Mouse (Mus musculus): ENCODE measurements at regions not wholly inside any gene's neighbourhood (a gene's known extent, or its start where the extent isn't known, plus 50 kb on each side); places are given as distances from the start of the nearest gene placed in this dataset.

- no peak for DNase-seq (ENCODE audit: low spot score)
These were observed 52.0 kb upstream of the Mgat5 start for GRCm38 (mm10) chr1:127152840-127153239.

GRCm38 (mm10) chr1:127135521-127135920, 69.3 kb upstream of the Mgat5 start:
- DNase-seq (ENCODE audit: low spot score) = no peak

GRCm38 (mm10) chr1:127131871-127132270, 72.9 kb upstream of the Mgat5 start:
- no peak for DNase-seq (ENCODE audit: low spot score)

- DNase-seq (ENCODE audit: low spot score) = no peak
These were observed 80.0 kb upstream of the Mgat5 start for GRCm38 (mm10) chr1:127124862-127125261.

- DNase-seq (ENCODE audit: low spot score) = no peak
These were observed 86.8 kb upstream of the Mgat5 start for GRCm38 (mm10) chr1:127118019-127118418.

- DNase-seq (ENCODE audit: low spot score) = no peak
These were observed 97.3 kb upstream of the Mgat5 start for GRCm38 (mm10) chr1:127107485-127107884.

- DNase-seq (ENCODE audit: low spot score) = no peak
These were observed 99.0 kb upstream of the Mgat5 start for GRCm38 (mm10) chr1:127105861-127106260.

GRCm38 (mm10) chr1:127103664-127104063, 101.2 kb upstream of the Mgat5 start:
- no peak for DNase-seq (ENCODE audit: low spot score)

- no peak for DNase-seq (ENCODE audit: low spot score)
These were observed 105.9 kb upstream of the Mgat5 start for GRCm38 (mm10) chr1:127098871-127099420.

GRCm38 (mm10) chr1:127087616-127088015, 117.2 kb upstream of the Mgat5 start:
- no peak for DNase-seq (ENCODE audit: low spot score)

GRCm38 (mm10) chr1:127085988-127086387, 118.8 kb upstream of the Mgat5 start:
- DNase-seq (ENCODE audit: low spot score) = no peak

- no peak for DNase-seq (ENCODE audit: low spot score)
These were observed 121.0 kb upstream of the Mgat5 start for GRCm38 (mm10) chr1:127083761-127084308.

- DNase-seq (ENCODE audit: low spot score) = no peak
These were observed 125.8 kb upstream of the Mgat5 start for GRCm38 (mm10) chr1:127079012-127079411.

- DNase-seq (ENCODE audit: low spot score) = no peak
These were observed 142.4 kb upstream of the Mgat5 start for GRCm38 (mm10) chr1:127062430-127062829.

GRCm38 (mm10) chr1:127045711-127046420, 158.9 kb upstream of the Mgat5 start:
- DNase-seq (ENCODE audit: low spot score) = no peak

- no peak for DNase-seq (ENCODE audit: low spot score)
These were observed 170.1 kb upstream of the Mgat5 start for GRCm38 (mm10) chr1:127034748-127035147.

- DNase-seq (ENCODE audit: low spot score) = no peak
These were observed 173.3 kb upstream of the Mgat5 start for GRCm38 (mm10) chr1:127031563-127031962.

- no peak for DNase-seq (ENCODE audit: low spot score)
These were observed 175.8 kb upstream of the Mgat5 start for GRCm38 (mm10) chr1:127028872-127029497.

GRCm38 (mm10) chr1:127023100-127023499, 181.7 kb upstream of the Mgat5 start:
- DNase-seq (ENCODE audit: low spot score) = no peak

GRCm38 (mm10) chr1:127017698-127018097, 187.1 kb upstream of the Nckap5 start:
- DNase-seq (ENCODE audit: low spot score) = no peak

GRCm38 (mm10) chr1:127015894-127016245, 185.3 kb upstream of the Nckap5 start:
- no peak for DNase-seq (ENCODE audit: low spot score)

- DNase-seq (ENCODE audit: low spot score) = no peak
These were observed 184.7 kb upstream of the Nckap5 start for GRCm38 (mm10) chr1:127015042-127015893.
